11 mouse cellular contexts compared by ENCODE assay signal in the genomic region with DNA sequence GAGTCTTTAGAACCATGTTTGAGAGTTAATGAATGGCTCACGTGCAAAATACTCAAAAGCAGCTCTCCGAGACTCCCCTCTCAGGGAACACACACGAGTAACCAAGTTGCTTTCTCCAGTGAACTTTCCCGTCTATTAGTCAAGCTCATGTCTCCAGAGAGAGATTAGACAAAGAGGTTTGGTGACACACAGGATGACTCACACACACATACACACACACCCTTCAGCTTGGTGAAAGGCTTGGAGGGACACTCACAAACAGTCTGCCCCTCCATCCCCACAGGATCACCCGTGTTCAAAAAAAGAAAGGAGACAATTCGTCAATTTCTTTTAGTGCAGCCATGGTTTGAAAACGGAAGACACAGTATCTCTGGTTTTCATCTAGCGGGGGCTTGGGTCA.
"Had no signal": no experiment of that assay in that cellular context is flagged by ENCODE, and none has a peak within 500 bp of the region (broad histone marks: within the 10 kb centered on the region; RNA-seq: fewer than 3 reads in every experiment).

No protein-coding gene starts in this region.

- H3K4me1 ChIP-seq: liver, embryonic 13.5 days; neural tube, embryonic 12.5 days had no signal

- H3K36me3 ChIP-seq: limb, embryonic 12.5 days; liver, embryonic 13.5 days; neural tube, embryonic 12.5 days had no signal

- H3K9me3 ChIP-seq: limb, embryonic 12.5 days; liver, embryonic 13.5 days; neural tube, embryonic 12.5 days had no signal

- H3K27ac ChIP-seq: kidney, postnatal 0 days; limb, embryonic 12.5 days; liver, embryonic 13.5 days; neural tube, embryonic 12.5 days had no signal

- H3K9ac ChIP-seq: limb, embryonic 12.5 days; liver, embryonic 13.5 days; neural tube, embryonic 12.5 days had no signal

- H3K4me3 ChIP-seq: limb, embryonic 12.5 days; liver, embryonic 13.5 days; neural tube, embryonic 12.5 days had no signal

- DNase-seq: kidney, adult 8-10 months; kidney, postnatal 36 days; layer of hippocampus, adult 9-11 months; layer of hippocampus, postnatal 36 days; liver; liver, embryonic 13.5 days; lung, adult 18-20 months; midbrain, embryonic 14.5 days had no signal

- H3K4me2 ChIP-seq: limb, embryonic 12.5 days; liver, embryonic 13.5 days; neural tube, embryonic 12.5 days had no signal

- H3K27me3 ChIP-seq: limb, embryonic 12.5 days; liver, embryonic 13.5 days; neural tube, embryonic 12.5 days had no signal
